Mouse (Mus musculus): Measurements from ENCODE around the gene Dse.

Dse gene

DNA sequence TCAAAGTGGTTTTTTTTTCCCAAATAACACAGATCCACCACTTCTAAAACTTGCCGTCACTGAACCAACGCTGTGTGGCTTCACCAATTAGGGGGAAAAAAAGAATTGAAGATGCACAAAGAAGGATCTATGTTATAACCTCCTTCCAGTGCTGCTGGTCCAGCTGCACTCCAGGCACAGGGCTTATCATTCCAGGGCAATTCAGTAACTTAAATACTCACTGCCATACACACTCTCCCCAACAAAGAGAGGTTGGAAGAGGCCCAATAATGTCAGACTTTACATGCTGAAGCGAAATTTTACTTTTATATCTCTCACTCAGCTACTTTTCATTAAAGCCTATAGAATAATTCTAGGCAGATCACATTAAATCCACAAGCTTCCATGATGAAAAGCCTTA is 8.9 kb downstream of the Dse start:
- no peak for DNase-seq (ENCODE audit: low spot score in 2 of 2)

DNA sequence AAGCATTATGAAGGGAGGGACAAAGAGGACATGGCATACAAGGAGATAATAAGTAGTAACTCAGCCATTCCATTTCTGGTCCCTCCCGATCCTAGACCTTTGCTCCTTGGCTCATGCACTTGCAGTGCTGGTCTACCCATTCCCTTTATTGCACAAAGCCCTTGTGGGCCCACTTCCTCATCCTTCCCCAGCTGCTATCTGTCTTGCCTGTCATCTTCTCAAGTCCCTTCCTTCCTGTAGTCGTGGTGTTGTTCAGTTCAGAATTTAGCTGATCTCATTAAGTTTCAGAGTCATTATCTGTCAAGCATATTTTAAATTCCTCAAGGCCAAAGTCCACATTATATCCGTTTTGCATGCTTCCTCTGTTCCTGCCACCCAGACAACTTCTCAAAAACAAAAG is 9.5 kb downstream of the Dse start:
- no peak for DNase-seq (ENCODE audit: low spot score in 2 of 2)

DNA sequence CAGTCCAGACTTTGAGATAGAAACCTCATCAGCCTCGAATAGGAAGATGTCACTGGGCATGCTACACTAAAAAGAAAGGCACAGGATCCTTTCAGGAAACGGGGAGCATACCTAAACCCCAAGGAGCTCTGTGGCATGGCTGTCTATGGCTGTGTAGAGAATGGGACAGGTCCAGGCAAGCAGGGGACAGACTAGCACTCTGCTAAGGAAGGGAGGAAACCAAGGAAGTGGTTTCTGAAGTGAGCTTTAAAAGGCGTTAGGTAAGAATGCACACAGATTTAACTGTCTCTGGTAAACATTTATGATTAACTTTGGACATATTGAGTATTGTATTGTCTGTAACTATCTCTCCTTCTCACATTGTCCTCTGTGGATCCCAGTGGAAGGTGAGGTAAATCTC is 10.2 kb downstream of the Dse start:
- DNase-seq (ENCODE audit: low spot score in 2 of 2) = no peak

DNA sequence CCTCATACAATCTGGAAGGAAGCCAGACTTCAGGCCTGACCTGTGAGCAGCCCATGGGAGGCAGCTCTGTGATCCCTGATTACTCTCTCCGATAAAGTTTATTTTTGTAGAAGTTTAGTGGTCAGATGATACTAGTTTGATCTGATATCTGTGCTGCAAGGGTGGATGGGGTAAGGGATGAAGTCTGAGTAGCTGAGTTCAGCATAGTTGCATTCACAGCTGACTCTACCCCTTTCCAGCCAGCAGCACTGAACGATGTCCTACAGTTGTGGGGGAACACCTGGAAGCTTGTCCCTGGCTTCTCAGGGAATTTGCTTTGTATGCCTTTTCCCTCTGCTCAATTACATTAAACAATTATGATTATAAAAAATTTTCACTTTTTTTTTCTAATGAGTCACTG is 12.6 kb downstream of the Dse start:
- no peak for DNase-seq (ENCODE audit: low spot score in 2 of 2)

DNA sequence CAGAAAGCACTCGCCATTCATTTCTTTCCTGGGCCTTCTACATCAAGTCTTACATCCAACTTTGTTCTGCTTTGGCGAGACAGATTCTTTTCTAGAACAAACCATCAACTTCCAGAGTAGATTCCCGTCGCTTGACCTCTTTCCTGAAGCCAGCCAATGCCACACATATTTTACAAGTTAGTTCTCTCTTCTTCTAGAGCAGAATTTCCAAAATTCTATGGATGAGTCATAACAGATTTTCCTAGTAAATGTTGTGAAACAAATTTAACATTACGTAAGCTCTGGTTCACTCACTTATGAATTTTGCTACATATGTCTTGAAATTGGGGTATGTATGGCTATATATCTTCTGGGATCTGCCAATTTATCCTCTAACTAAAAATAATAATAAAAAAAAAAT is 13.0 kb downstream of the Dse start:
- no peak for DNase-seq (ENCODE audit: low spot score in 2 of 2)

DNA sequence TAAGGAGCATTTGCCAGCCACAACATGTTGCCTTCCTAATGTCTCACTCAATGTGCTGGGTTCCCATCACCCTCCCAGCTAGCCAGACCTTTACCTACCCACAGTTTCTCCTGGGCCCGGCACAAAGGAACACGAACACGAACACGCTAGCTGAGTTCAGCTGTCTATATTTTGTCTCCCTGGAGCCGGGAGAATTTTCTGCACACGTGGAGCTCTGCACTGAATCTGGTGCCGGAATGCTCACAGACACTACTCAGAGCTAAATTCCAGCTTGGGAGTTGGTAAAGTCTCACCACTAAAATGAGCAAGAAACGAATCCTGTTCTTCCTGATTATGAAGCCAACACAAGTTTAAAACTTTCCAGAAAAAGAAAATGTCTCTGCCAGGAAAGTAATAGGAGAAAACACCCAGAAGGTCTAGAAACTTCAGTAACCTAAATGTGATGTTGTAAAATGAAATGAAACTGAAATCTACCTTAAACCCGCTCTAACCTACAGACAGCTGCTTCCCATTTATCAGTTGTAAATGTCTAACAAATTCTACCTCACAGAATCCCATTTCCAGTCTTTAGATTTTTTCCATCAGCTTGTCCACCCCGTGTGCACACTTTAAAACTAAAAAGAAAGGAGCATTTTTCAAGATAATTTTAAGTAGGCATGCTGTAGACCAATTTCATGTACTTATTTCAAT is 20.8 kb downstream of the Dse start:
- DNase-seq (ENCODE audit: low spot score in 2 of 2) = peak; percentile 4 to 22

DNA sequence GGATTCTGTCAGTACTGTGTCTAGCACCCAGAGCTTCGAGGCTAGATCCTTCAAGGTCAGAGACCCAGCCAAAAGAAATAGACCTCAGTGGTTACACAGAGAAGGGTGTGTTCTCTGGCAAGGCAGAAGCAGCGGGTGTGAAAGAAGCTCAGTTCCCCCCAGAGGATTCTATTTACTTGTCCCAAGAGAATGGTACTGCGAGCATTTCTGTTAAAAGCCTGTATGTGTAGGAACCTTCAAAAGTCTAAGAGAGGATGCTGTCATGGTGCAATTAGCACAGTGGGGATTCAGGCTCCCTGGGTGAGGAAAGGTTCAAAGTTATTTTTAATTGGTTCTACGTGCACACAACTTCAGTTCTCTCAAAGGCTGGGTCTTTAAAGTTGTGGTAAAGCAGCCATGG is 22.0 kb downstream of the Dse start:
- no peak for DNase-seq (ENCODE audit: low spot score in 2 of 2)

DNA sequence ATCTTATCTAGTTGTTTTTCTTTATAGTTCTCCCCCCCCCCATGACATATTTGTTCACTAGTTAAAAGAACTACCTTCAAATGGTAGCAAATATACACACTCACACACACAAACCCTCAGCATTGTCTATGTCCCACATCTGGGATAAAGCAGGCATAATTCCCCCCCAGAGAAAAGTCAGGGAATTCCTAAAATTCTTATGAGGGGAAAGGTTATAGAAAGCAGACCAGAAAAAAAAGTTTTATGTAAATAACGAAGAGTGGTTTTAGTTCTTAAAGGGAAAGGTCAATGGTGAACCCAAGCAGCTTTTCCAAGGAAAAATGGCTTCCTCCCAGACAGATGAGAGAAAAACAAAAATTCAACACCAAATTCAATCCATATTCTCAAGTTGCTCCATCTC is 22.6 kb downstream of the Dse start:
- no peak for DNase-seq (ENCODE audit: low spot score in 2 of 2)

DNA sequence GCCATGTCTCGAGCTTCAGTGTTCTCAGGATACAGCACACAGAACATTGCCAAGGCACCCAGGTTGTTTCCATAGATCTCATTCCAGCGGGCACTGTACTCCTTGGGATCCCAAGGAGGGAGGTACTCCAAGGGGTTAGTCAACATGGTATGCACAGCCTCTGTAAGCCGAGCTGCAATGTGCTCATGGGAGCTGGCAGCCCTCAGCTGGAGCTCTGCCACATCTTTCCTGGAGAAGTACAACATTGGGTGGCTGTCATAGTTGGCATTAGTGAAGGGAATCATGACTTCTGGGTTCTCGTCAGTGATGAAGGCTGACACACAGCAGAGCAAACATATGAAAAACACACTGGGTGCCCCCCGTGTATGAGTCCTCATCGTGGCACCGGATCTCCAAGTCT is 23.8 kb downstream of the Dse start:
- DNase-seq (ENCODE audit: low spot score in 2 of 2) = peak; percentile 20 to 26

DNA sequence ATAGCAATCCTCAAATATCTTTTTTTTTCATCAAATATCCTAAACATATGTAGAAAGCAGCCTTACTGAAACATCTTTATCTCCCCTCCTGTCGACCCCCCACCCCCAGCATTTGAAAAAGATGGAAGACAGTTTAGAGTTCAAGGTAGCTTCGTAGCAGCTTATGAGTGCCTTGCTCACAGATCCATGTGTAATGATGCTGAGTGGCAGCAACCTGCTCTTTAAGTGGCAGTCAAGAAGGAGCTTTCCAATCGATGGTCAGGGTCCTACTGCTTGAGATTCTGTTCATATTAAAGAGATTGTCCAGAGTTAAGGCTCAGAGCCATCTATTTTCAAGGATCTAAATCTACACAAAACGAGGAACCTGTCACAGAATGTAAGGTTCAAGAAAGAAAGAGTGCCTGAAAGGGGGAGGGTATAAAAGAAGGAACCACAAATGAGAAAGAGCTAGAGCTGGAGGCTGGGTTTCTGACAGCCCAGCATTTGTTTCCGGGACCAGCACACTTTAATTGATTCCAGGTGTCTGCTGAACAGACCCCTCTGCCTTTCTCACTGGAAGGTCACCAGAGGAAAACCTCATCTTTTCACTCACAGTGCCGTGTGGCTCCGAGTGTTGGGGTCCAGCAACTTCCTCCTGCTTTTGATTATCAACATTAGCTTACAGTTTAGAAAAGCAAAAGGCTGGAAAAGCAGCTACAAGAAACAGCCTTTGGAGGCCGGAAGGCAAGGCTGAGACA is 31.5 kb downstream of the Dse start:
- DNase-seq (ENCODE audit: low spot score in 2 of 2) = no peak

DNA sequence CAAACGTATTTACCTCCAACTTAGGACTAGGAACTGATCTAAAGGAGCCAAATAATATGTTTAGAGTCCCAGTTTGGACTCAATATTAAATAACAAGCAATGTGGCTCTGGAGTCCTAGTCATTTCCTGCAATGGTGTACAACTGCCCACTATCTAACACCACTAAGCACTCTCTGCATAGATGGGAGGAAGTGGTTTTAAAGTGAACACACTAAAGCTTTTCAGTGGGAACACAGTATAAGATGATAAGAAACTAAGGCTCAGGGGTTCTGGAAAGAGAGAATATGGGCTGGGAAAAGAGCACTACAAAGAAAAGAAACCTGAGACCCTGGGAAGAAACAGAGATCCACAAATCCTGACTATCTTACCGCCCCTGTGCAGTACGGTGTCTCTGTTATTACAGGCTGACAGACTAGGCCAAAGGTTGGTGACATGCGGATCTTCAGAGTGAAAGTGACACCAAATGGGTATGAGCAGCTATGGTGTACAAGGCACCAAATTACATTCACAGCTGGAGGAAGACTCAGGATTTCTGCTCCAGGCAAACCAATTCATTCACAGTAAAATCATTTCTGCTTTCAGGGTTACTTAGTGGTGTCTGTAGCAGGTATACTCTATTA is 34.7 kb downstream of the Dse start:
- DNase-seq (ENCODE audit: low spot score in 2 of 2) = no peak

DNA sequence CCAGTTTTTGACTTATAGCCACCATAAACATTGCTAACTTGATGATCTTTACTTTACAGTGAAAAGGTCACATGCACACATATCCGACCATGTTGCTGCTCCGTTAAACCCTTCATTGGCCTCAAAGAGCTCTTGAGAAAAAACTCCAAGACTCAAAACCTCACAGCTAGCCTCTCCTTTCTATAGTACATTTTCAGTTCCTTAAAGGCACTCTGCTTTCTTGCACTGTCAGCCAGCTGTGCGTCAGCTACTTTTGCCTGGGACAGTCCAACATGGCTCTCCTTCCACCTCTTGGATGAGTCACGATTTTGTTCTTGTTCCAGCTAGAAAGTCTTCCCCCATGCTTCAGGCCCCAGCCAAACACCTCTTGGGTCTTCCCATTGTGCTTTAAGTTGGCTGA is 35.9 kb downstream of the Dse start:
- DNase-seq (ENCODE audit: low spot score in 2 of 2) = no peak

DNA sequence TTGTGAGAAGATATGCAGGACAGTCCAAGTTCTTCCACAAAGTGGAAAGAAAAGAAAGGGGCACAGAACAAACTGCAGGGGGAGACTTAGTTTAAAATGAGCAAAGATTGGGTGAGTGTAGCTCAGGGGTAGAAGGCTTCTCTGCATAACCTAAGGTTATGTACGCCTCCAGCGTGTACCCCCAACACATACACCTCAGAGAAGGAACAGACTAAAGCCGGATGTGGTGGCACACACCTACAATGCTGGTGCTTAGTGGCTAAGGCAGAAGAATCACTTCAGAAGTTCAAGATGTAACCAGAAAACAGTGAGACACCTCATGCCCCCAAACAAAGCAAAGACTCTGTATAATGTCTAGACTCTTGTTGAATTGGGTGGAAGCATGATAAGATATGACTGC is 36.3 kb downstream of the Dse start:
- DNase-seq (ENCODE audit: low spot score in 2 of 2) = no peak

DNA sequence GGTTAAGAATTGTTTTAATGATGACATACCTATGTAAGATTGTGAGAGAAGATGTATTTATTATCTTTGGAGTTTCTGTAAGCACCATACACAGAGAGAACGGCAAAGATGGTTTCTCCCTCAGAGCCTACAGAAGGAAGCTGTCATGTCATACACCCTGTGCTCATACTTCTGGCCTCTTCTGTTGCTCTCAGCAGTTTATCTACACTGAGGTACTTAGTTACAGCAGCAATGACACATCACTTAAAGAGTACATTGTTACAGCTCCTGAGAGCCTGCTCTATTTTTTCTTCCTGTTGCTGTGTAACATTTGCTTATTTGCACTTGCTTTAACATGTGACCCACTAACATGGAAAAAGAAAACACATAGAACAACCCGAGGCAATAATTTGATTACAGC is 40.5 kb downstream of the Dse start:
- DNase-seq (ENCODE audit: low spot score in 2 of 2) = no peak

DNA sequence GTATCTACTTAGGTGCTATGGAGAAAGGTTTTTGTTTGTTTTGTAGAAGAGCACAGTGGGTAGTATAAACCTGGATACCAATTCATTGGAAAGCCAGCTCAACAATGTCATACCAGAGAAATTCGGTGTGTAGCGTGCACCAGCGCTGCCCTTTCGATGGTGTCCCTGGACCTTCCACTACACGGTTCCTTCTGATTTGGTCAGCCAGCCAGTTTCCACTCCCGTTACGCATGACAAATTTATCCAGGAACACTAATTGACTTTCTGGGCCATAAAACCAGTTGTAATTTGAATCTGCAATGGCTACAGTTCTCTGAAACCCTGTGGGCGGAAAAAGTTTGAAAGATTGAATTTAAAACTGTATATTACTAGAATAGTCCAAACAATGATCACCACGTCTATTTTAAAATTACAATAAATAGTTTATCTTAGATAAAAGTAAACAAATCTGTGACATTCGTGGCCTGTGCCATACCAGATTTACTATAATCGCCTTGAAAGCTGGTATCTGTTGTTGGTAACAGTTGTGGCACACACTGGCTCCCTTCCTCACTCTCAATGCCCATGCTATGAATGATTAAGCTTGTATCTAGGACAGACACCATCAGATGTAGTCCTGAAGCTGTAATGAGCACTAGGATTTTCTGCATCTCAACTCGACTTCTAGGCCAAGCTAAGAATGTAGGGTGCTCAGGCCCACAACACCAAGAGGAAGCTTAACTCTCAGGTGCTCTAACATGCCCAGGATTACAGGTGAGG is 51.5 kb downstream of the Dse start:
- no peak for DNase-seq (ENCODE audit: low spot score in 2 of 2)

DNA sequence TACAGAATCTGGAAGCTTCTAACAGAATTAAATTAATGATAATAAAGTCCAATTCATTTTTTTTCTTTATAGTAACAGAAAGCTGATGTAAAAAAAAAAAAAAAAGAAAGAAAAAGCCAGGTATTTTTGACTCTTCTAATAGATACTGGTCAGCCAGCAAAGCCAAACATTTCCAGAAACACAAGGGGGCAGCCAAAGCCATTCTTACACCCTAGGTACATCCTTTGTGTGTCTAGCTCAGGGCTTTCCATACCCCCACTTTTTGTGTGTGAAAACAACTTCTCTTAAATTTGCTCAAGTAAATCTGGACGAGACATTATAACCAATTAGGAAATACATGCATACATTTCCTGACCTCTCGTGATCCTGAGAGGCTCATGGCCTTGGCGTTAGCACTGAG is 55.7 kb downstream of the Dse start:
- no peak for DNase-seq (ENCODE audit: low spot score in 2 of 2)

DNA sequence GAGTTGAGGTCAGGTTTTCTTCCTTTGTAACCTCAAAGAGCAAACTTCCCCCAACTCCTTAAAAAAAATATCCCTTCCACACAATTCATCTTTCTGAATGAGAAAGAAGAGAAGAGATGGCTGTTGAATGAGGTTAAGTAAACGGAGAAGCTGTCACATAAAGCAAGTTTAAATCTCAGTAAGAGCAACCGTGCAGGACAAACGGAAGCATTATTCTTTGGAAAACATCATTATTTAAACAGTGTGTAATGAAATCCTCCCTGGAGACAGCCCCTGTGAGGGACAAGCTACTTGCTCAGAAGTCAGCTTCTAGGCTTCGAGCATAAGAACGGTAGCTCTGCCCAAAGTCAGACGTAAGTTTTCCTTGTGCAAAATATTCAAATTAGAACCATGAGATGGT is 57.1 kb downstream of the Dse start:
- no peak for DNase-seq (ENCODE audit: low spot score in 2 of 2)

DNA sequence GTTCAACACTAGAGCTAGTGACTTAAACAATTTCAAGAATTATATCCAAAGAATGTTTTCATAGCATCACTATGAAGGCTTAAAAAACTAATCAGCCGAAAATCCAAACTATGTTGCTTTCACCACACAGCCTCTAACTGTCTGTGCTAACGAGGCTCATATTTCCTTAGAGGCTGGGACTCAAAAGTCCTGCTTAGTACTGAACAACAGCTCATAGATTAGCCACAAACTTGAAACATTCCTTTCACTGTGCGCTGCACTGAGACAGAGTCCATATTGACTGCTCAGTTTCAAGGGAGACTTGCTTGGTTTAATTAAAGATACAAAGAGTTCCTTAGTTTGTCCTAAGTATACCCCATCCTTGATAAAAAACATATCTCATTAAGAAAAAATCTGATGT is 57.7 kb downstream of the Dse start:
- DNase-seq (ENCODE audit: low spot score in 2 of 2) = no peak

DNA sequence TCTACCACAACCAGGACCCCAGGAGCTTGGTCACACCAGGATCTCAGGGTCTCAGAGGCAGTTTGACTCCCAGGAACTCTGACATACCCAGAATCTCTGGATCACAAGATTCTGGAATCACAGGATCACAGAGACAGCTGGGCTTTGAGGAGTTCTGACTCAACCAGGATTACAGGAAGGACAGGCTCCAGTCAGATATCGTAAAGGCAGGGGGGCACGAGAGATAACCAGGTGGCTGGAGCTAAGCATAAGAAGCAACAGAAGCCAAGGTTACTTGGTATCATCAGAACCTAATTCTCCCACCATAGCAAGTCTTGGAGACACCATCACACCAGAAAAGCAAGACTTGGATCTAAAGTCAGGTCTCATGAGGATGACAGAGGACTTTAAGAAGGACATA is 65.8 kb downstream of the Dse start:
- DNase-seq (ENCODE audit: low spot score in 2 of 2) = no peak

DNA sequence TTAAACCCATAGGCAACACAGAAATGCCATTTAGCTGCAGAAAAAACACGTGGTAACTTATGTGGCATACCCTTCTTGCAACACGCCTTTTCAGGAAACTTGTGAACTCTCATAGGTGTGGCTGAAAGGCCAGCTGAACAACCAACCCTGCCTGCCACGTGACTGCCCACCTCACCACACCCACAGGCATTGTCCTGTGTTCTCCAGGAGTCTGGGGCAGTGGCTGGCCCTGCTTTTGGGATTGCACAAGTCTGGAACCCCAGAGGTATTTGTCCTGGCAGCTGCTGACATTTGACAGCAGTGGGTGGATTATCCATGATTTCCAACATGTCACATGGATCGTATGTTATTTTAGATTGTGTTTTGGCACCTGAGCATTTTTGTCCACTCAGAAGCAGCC is 67.7 kb downstream of the Dse start:
- no peak for DNase-seq (ENCODE audit: low spot score in 2 of 2)

DNA sequence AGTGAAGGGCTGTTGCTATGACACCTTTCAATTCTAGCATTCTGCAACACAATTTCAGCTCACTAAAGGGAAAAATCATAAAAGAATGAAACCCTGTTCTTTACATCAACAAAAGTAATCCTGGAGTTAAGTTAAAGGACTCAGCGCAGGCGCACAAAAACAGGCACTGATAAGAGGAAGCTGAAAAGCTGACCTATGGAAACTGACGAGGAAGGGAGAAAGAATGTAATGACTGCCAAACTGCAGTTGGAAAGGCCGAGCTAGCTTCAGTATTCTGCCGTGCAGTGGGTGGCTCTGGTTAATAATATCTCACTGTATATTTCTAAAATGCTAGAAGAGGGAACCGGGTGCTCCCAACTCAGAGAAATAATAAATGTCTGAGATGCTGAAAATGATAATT is 69.5 kb downstream of the Dse start:
- no peak for DNase-seq (ENCODE audit: low spot score in 2 of 2)

DNA sequence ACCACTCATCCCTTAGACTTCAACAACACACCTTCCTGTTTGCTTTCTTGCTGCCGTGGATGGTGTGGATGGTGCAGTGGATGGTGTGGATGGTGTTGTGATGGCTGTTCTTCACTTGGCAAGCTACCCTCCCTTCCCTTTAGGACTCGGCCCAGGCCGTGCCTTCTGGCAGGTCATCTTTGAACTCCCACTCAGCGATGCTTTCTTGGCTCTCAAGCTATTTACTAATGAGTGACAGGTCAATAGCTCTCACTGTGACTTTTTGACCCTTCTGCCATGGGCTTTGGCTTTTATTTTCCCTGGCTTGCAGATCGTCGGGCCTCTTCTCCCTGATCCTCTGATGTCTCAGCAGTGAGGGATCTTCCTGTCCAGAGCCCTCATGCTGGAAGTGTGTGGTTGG is 71.1 kb downstream of the Dse start:
- DNase-seq (ENCODE audit: low spot score in 2 of 2) = no peak

DNA sequence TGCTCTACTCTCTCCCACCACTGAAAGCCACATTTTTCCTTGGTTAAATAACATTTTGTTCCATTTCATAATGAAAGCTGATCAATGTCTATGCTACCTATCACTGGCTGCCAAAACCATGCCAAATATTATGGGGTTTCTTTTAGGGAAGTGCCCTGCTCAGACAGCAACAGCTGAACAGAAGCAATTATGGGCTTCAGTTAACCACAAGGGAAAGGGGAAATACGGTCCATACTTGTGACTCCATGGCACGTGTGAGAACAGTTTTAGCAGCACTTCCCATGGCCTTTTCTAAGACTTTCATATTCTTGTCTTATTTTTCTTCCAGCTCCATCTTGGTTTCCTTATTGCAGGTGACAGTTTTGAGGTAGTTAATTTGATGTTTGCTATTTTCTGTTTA is 76.2 kb downstream of the Dse start:
- no peak for DNase-seq (ENCODE audit: low spot score in 2 of 2)
